8 mouse cellular contexts compared by ENCODE assay signal in genomic region chr12:11221524-11222330, GRCm38 (mm10). TPM values are rescaled to one million over a fixed set of nuclear protein-coding genes. Genes with fewer than 3 reads are reported as not detected.
DNase-seq lines count a peak whose midpoint lies in the region; ATAC-seq and TF ChIP-seq lines count a peak whose summit lies in the region.

No protein-coding gene starts in this region.

- TF ChIP-seq CTCF in layer of hippocampus, adult 2 months (conservative IDR thresholded peaks at IDR 0.05) = no peak

- no peaks in the 10 kb centered on the region for H3K36me3 ChIP-seq in limb, embryonic 11.5 days (ENCODE audit: control insufficient read depth, insufficient read depth, low read length)

- H3K27ac ChIP-seq in limb, embryonic 11.5 days (replicated peaks; ENCODE audit: low read depth, low read length) = peak overlapping the region; percentile 70
- no peak overlapping the region for H3K27ac ChIP-seq in layer of hippocampus, adult 2 months

- 31% methylated on average over 20 of the region's 20 CpGs for WGBS in limb, embryonic 11.5 days

- H3K4me3 ChIP-seq in limb, embryonic 11.5 days (ENCODE audit: low read depth, low read length) = no peak overlapping the region
- no peak overlapping the region for H3K4me3 ChIP-seq in layer of hippocampus, adult 2 months

- no peaks in the 10 kb centered on the region for H3K27me3 ChIP-seq in limb, embryonic 11.5 days (ENCODE audit: control insufficient read depth, insufficient read depth, low read length)

- peaks cover 4% of the 10 kb centered on the region; the same call in 1 of the 2 replicates for H3K4me1 ChIP-seq in limb, embryonic 11.5 days (ENCODE audit: control insufficient read depth, insufficient read depth, low read length)

- H3K9me3 ChIP-seq in limb, embryonic 11.5 days (ENCODE audit: control insufficient read depth, low read length) = no peaks in the 10 kb centered on the region

- H3K4me2 ChIP-seq in limb, embryonic 11.5 days (ENCODE audit: low read depth, severe bottlenecking) = no peak overlapping the region; the same call in 1 of the 2 replicates

- peak; percentile 12 for DNase-seq in ovary, postnatal 36 days (ENCODE audit: low spot score)
- DNase-seq in ovary, postnatal 10 days (ENCODE audit: low spot score) = no peak
- DNase-seq in heart, adult 9 months (ENCODE audit: low spot score in 2 of 2) = peak; percentile 33 to 39
- DNase-seq in limb, embryonic 11.5 days (ENCODE audit: low spot score) = peak; percentile 75
- peak; percentile 57 for DNase-seq in testis, postnatal 14 days (ENCODE audit: low spot score)
- no peak for DNase-seq in left cerebral cortex, adult 8-10 months (ENCODE audit: low spot score in 2 of 2)
- no peak for DNase-seq in layer of hippocampus, adult 2 months (ENCODE audit: low spot score in 2 of 2)
- no peak for DNase-seq in adrenal gland, adult 18-20 months (ENCODE audit: low spot score in 2 of 2)

- peak; percentile 90 for ATAC-seq in limb, embryonic 11.5 days (ENCODE audit: insufficient number of reproducible peaks, low FRiP score, low TSS enrichment, low read depth)

- H3K9ac ChIP-seq in limb, embryonic 11.5 days (ENCODE audit: low read length) = 0 out of 2 replicates have a peak overlapping the region, but pooled peaks have one; percentile 24

RNA-seq across cellular contexts. Expression of gene Msgn1, which starts 13.0 kb away (rescaled TPM):
- polyA plus RNA-seq in limb, embryonic 11.5 days (2014; fragmentation: Nextera tagmentation; extraction: Ambion mirVana) = 0.34 TPM in 1 of 2 replicates, not detected in the other
- not detected for total RNA-seq in left cerebral cortex, adult 8-10 months (2022)
- total RNA-seq in layer of hippocampus, adult 2 months (2021) = not detected
- not detected for total RNA-seq in adrenal gland, adult 18-20 months (2021)

RNA-seq across cellular contexts. Expression of gene Gen1, which starts 43.9 kb away (rescaled TPM):
- 14.9 and 19.3 TPM in 2 replicates for polyA plus RNA-seq in limb, embryonic 11.5 days (2014; fragmentation: Nextera tagmentation; extraction: Ambion mirVana)
- total RNA-seq in left cerebral cortex, adult 8-10 months (2022) = 1 to 10 TPM; 1.5 to 2.0 (median 1.8) TPM
- 1 to 10 TPM; 1.3 to 3.3 TPM for total RNA-seq in layer of hippocampus, adult 2 months (2021)
- total RNA-seq in adrenal gland, adult 18-20 months (2021) = 1 to 10 TPM; 1.4 to 2.4 TPM

RNA-seq across cellular contexts. Expression of gene Smc6, which starts 44.0 kb away (rescaled TPM):
- 138 and 143 TPM in 2 replicates for polyA plus RNA-seq in limb, embryonic 11.5 days (2014; fragmentation: Nextera tagmentation; extraction: Ambion mirVana)
- total RNA-seq in left cerebral cortex, adult 8-10 months (2022) = 10 to 100 TPM; 28.5 to 37.1 (median 32.3) TPM
- total RNA-seq in layer of hippocampus, adult 2 months (2021) = 10 to 100 TPM; 31.7 to 38.6 TPM
- total RNA-seq in adrenal gland, adult 18-20 months (2021) = 10 to 100 TPM; 25.6 to 26.6 TPM

Comparison
In these comparisons a context has a peak if more than half of its experiments do, and no peak if none do; other contexts are left out.
1. DNase-seq: peak in ovary, postnatal 36 days (single experiment), heart, adult 9 months (2 of 2), limb, embryonic 11.5 days (single experiment) and testis, postnatal 14 days (single experiment); none in ovary, postnatal 10 days (single experiment), left cerebral cortex, adult 8-10 months (0 of 2), layer of hippocampus, adult 2 months (0 of 2) and adrenal gland, adult 18-20 months (0 of 2).